Mouse (Mus musculus) thymus, postnatal 25 days (tissue): Measurements from ENCODE around the gene Slc37a1.
"Not testable (repeated sequence)": the region's sequence is repeated elsewhere in the genome, so short reads cannot be mapped to it uniquely, and the experiment has no call there.

Experiments used
- DNase-seq: peaks from one replicate; pipeline ENCODE4 v3.0.0; 2022

Gene Slc37a1

GRCm38 (mm10) chr17:31270246-31270645 is 16.3 kb upstream of the Slc37a1 start:
- DNase-seq: no peak

GRCm38 (mm10) chr17:31270736-31271135 is 15.9 kb upstream of the Slc37a1 start:
- not testable (repeated sequence) for DNase-seq

DNA sequence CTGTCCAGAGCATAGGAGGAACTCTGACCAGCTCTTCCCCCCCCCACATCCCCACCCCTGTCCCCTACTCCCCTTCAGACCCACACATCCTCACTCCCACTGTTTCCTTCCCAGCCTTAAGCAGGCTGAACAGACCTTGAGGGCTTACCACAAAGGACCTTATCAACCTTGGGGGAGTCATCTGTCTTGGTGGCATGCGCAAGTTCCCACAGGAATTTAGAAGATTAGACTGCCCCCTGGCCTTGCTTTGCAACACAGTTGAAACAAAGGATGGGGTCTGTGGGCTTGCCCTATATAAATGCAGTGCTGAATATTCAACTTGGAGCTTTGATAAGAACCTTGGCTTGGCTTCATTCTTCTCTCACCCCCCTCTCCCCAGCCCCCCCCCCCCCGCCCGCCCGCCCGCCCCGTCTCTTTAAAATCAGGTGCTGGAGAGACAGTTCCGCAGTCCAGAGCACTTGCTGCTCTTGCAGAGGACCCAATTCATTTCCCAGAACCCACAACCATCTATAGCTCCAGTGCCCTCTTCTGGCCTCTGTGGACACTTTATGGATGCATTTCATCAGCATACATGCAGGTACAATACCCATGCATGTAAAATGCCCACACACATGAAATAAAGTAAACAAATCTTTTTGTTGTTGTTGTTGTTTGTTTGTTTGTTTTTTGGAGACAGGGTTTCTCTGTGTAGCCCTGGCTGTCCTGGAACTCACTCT is 15.3 kb upstream of the Slc37a1 start:
- no peak for DNase-seq

DNA sequence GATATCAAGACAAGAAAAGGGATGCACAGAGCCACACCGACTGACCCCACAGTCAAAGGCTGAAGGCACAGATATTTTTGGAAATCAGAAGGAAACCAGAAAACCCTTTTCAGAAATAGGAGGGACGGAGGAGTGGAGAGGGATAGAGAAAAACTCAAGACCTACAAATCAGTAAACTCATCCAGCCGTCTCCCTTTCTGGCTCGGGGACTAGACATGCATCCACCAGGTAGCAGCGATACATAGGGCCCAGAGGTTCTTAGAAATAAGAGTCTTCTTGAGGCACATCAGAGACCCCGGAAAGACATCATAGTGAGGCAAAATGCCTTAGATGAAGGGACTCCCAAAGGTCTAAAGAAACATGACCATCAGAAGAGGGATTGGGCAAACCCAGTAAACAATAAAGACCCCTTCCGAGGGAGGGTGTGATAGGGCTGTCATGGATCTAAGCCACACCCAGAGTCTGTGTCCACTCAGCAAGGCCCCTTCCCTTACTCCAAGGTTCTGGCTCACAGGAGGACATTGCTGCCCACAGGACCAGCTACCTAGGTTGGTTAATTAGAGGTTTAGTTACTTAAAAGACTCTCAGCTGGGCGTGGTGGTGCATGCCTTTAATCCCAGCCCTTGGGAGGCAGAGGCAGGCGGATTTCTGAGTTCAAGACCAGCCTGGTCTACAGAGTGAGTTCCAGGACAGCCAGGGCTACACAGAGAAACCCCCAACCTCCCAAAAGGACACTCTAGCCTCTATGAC is 14.0 kb upstream of the Slc37a1 start:
- DNase-seq: no peak

DNA sequence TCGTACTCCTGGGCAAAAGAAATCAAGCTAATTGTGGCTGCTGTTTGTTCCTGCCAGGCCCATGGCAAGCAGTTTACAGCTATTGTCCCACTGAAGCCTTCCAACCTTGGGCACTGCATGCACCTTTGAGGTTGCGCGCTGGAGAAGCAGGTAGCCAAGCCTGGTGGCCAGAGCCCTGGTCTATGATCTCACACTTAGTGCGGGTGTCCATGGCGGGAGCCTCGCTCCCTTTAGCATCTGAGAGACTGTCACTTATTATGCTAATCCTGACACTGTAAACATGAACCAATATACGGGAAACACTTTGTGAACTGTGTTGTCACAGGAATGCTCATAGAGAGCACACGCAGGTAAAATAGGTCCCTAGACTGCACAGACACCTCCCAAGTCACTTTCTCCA is 13.0 kb upstream of the Slc37a1 start:
- DNase-seq: no peak

DNA sequence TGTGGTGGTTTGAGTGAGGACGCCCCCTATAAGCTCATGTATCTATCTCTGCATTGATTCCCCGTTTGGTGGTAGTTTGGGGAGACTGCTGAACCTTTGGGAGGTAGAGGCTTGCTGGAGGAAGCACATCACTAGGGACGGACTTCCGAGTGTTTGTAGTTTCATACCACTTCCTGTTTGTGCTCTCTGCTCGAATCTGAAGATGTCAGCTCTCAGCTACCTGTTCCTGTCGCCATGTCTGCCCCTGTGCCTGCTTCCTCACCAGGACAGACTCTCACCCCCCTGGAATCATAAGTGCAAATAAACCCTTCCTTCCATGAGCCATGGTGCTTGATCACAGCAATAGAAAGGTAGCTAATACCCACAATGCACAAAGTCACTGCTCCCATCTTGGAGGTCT is 11.4 kb upstream of the Slc37a1 start:
- DNase-seq: peak; percentile 51

GRCm38 (mm10) chr17:31276207-31276921 is 10.2 kb upstream of the Slc37a1 start:
- no peak for DNase-seq

- peak; percentile 96 for DNase-seq
These were observed 9.4 kb upstream of the Slc37a1 start, which contains the start of gene Rsph1 for GRCm38 (mm10) chr17:31276922-31277918. TSS of gene Rsph1 (minus strand) at chr17:31277383.

DNA sequence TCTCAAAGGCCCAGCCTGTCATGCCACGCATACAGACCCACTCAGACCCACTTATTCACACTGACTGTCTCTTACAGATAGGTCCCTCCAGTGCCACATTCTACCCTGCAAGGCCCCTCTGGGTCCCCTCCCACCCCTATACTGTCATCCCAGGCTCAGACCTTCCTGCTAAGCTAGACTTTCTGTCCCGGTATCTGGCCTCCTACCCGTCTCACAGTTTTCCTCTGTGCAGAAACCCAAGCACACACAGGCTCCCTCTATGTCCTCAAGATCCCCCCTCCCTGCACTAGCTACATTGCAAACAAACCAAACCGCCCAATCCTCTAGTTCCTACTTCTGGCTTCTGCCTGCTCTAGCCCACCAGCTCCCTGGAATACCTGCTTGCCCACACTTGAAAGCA is 8.7 kb upstream of the Slc37a1 start:
- no peak for DNase-seq

DNA sequence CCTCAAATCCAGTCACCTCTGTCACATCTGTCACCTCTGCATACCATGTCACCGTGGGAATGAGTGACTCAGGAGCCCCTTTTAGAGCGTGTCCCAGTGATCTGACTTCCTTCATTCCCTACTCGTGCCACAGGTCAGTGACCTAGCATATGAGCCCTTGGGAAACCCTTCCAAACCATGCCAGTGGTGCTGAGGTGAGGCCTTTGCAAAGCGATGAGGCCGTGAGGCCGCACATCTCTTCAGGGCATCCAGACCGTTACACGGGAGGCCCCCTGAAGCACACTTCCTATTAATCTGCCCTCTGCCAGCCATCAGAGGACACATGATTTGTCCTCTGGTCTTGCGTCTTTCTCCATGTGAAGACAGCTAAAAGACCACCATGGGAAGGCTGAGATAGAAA is 7.1 kb upstream of the Slc37a1 start:
- no peak for DNase-seq

GRCm38 (mm10) chr17:31280269-31280668 is 6.3 kb upstream of the Slc37a1 start:
- DNase-seq: no peak

DNA sequence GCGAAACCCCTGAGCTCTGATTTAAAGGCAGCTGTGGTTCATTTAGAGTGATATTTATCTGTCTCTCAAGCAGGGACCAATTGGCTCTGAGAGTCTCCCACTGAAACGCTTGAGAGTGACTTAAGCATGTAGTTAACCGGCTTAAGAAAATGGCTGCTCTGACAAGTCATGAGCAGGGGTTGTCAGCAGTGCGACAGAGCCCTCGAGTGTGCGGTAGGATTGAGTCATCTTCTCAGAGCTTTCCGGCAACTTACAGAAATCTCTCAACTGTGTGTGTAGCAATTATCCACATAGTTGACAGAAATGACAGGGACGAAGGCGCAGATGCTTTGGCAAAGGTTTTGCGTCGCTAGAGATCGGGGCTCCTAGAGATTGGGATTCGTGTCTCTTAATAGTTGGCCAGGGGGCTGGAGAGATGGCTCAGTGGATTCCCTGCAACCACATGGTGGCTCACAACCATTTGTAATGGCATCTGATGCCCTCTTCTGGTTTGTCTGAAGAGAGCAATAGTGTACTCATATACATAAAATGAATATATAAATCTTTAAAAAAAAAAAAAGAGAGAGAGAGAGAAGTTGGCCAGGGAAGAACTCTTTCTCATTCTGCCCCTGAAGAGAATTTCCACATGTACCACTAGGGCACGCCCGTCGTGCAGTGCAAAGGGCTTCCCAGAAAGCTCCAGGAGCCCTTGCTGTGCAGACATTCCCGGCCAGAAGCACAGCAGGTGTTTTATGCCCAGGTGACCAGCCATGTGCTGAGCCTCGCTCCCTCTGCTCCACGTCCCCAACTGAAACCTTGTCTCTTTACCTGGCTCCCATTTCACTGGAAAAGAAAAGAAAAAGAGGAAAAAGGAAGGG is 4.5 kb upstream of the Slc37a1 start:
- DNase-seq: no peak

- no peak for DNase-seq
These were observed 3.9 kb upstream of the Slc37a1 start for GRCm38 (mm10) chr17:31282687-31283053.

GRCm38 (mm10) chr17:31285867-31286266 is 725 bp upstream of the Slc37a1 start:
- DNase-seq: no peak

- DNase-seq: no peak
These were observed 624 bp downstream of the Slc37a1 start for GRCm38 (mm10) chr17:31287216-31287615.

DNA sequence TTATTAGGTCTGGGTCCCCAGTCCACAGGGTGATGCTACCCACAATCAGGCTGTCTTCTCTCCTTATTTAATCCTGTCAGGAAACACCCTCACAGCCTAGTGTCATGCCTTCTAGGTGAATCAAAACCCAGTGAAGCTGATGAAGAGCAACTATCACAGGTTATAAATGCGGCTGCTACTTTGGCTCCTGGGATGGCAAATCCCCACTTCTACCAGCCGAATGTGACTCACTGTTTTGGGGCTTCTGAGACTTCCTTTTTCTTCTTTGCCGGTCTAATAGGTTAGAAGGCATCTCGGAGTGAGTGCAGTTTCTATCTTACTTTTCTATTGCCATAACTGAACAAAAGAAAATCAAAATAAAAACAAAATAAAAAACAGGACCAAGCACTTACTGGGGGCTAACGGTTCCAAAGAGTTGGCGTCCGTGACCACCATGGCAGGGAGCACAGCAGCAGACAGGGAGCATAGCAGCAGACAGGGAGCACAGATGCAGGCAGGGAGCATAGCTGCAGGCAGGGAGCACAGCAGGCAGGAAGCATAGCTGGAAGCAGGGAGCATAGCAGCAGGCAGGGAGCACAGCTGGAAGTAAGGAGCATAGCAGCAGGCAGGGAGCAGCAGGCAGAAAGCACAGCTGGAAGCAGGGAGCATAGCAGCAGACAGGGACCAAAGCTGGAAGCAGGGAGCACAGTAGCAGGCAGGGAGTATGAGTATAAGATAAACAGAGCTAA is 2.6 kb downstream of the Slc37a1 start:
- DNase-seq: no peak

- DNase-seq: no peak
These were observed 3.7 kb downstream of the Slc37a1 start for GRCm38 (mm10) chr17:31290311-31290710.

DNA sequence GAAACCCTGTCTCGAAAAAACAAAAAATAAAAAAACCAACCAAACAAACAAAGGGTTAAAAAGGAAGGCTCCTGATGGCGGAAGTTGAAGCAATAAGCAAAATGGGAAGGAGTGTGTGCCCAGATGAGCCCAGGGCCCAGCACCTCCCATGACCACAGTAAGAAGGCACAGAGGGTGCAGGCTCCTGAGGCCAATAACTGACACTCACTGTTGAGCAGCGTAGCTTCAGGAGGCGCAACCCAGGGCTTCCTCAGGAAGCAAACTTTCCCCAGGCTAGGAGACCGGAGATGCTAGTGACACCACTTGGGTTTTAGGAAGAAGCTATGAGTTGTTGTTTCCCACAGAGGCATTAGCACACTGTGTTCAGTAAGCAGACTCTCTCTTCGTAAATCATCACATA is 4.3 kb downstream of the Slc37a1 start:
- DNase-seq: no peak

DNA sequence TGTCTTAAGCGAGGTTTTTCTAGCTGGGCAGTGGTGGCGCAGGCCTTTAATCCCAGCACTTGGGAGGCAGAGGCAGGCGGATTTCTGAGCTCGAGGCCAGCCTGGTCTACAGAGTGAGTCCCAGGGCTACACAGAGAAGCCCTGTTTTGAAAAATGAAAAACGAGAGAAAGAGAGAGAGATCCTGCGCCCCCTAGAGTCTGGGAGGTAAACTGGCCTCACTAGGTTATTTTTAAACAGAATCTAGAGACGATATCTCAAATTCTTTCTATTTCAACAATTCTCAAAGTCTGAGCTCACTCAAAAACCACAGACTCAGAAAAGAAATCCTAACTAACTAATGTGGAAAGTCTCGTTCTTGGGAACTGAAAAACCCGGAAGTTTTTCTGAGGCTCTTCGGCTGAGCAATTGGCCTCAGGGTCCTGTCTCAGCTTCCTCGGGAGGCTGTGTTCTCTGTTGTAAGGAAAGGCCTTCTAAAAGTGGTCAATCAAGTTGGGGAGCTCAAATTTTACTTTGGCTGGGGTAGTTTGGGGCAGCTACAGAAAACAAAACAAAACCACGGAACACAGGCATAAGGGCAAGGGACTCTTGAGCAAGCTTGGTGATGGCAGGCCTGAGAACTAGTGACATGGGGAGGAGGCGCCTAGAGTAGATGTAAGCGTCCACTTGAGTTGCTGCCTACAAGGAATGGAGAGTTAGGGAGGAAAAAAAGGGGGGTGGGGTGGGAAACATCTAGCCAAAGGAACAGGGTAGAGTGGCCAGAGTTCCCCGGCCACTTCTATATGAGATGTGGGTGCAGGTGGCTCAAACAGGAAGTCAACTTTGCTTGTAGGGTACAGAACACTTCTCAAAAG is 8.0 kb downstream of the Slc37a1 start:
- DNase-seq: peak; percentile 61
